Comparison of ENCODE assay signal across 23 mouse cellular contexts in the genomic region with DNA sequence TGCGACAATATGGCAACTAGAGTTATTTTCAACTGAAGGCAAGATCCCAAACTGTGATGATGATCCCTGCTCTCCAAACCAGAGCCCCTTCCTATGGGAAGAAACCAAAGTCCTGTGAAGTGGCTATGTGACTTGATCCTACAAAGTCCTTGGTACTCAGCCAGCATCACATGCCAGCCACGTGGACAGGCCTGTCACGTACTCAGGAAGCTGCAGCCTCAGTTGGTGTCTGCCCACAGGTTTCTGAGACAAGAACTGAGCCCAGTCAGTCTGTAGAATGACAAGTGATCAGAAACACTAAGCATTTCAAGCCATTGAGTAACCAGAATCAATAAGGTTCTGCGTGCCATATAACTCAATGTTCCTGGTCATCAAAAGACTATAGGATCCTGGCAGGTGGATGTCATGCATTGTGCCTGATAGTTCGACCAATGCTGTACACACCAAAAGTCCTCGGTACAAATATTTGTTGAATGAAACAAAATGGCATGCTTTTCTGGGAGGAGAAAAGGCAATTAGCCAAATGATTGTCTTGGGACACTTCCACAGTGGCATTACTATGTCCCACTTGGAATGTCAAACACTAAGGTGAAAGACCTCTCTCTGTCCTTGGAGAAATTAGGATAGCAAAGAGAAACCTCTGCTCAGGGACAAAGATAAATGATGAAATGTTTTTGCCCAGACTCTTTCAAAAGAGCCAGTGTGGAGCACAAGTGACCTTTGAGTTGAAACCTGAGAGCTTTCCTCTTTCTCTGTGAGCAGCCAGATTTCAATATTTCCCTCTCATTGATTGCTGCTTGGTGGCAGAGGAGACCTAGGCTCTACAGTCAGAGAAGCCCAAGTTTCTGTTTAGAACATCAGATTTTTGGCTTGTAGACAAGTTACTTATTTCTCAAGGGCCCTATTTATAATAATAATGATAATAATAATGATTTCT.
"Had no signal": no experiment of that assay in that cellular context is flagged by ENCODE, and none has a peak within 500 bp of the region (broad histone marks: within the 10 kb centered on the region; RNA-seq: fewer than 3 reads in every experiment).

No protein-coding gene starts in this region.

- ATAC-seq: intestine, embryonic 15.5 days; midbrain, embryonic 15.5 days had no signal

- H3K9me3 ChIP-seq: intestine, embryonic 15.5 days; kidney, embryonic 15.5 days; limb, embryonic 10.5 days; limb, embryonic 13.5 days; lung, embryonic 15.5 days; midbrain, embryonic 12.5 days; midbrain, embryonic 15.5 days; neural tube, embryonic 12.5 days; neural tube, embryonic 15.5 days had no signal

- H3K36me3 ChIP-seq: intestine, embryonic 15.5 days; kidney, embryonic 15.5 days; limb, embryonic 10.5 days; limb, embryonic 13.5 days; lung, embryonic 15.5 days; midbrain, embryonic 12.5 days; midbrain, embryonic 15.5 days; neural tube, embryonic 12.5 days; neural tube, embryonic 15.5 days had no signal

- H3K4me3 ChIP-seq: intestine, embryonic 15.5 days; kidney, embryonic 15.5 days; limb, embryonic 10.5 days; limb, embryonic 13.5 days; lung, embryonic 15.5 days; midbrain, embryonic 12.5 days; midbrain, embryonic 15.5 days; neural tube, embryonic 12.5 days; neural tube, embryonic 15.5 days had no signal

- H3K27me3 ChIP-seq: intestine, embryonic 15.5 days; kidney, embryonic 15.5 days; limb, embryonic 13.5 days; lung, embryonic 15.5 days; midbrain, embryonic 12.5 days; midbrain, embryonic 15.5 days; neural tube, embryonic 12.5 days; neural tube, embryonic 15.5 days had no signal

- H3K4me1 ChIP-seq: intestine, embryonic 15.5 days; kidney, embryonic 15.5 days; limb, embryonic 10.5 days; limb, embryonic 13.5 days; lung, embryonic 15.5 days; midbrain, embryonic 12.5 days; midbrain, embryonic 15.5 days; neural tube, embryonic 12.5 days; neural tube, embryonic 15.5 days had no signal

- H3K4me2 ChIP-seq: intestine, embryonic 15.5 days; kidney, embryonic 15.5 days; limb, embryonic 13.5 days; lung, embryonic 15.5 days; midbrain, embryonic 12.5 days; midbrain, embryonic 15.5 days; neural tube, embryonic 12.5 days; neural tube, embryonic 15.5 days had no signal

- DNase-seq: kidney, adult 11 months; kidney, adult 8-10 months; kidney, postnatal 10 days; kidney, postnatal 4 days; lung, adult 18-20 months; lung, postnatal 10 days; lung, postnatal 4 days; right cerebral cortex, adult 18-20 months; right cerebral cortex, postnatal 14 days; right cerebral cortex, postnatal 4 days; thymus, adult 2 months; thymus, postnatal 14 days; thymus, postnatal 4 days had no signal

- H3K9ac ChIP-seq: intestine, embryonic 15.5 days; kidney, embryonic 15.5 days; limb, embryonic 13.5 days; lung, embryonic 15.5 days; midbrain, embryonic 12.5 days; midbrain, embryonic 15.5 days; neural tube, embryonic 12.5 days; neural tube, embryonic 15.5 days had no signal

- H3K27ac ChIP-seq: intestine, embryonic 15.5 days; kidney, embryonic 15.5 days; limb, embryonic 10.5 days; limb, embryonic 13.5 days; lung, embryonic 15.5 days; midbrain, embryonic 12.5 days; midbrain, embryonic 15.5 days; neural tube, embryonic 12.5 days; neural tube, embryonic 15.5 days; stomach, postnatal 0 days had no signal
